Mouse (Mus musculus) heart, postnatal 25 days (tissue): Measurements from ENCODE around the gene Siglecg. TPM values are rescaled to one million over a fixed set of nuclear protein-coding genes. Genes with fewer than 3 reads are reported as not detected.

Experiments used
- microRNA-seq: library from miRNA; unstranded; fragments of <30 nt; microRNA quantifications from one replicate; pipeline ENCODE4 v1.2.0, GENCODE M21; 2022
- total RNA-seq, 2 experiments: library from RNA; stranded (reverse); gene quantifications; 2 replicates each; pipeline ENCODE4 v1.2.3; 2021

The Siglecg gene
- total RNA-seq, 2 experiments from 2014 or later, result 0.13 to 0.14 TPM

Small RNA genes lying within 50 kb of the gene (microRNA-seq; reads per million reads assigned to microRNA genes)
- 5.6 reads per million, percentile 16 among the genes with 10 or more reads in this experiment for gene Mir7051

Other genes with a start within 250 kb of the Siglecg start
- gene Zfp715, start 94.9 kb upstream of the Siglecg start, total RNA-seq, result 10 to 100 TPM; 17.3 to 18.4 TPM
- not detected for gene Siglecf, start 56.9 kb upstream of the Siglecg start, total RNA-seq
- not detected for gene Lim2, start 19.5 kb downstream of the Siglecg start, total RNA-seq
- not detected for gene Nkg7, start 28.9 kb downstream of the Siglecg start, total RNA-seq
- gene Cldnd2, start 32.6 kb downstream of the Siglecg start, total RNA-seq, result not detected
- gene Etfb, start 35.9 kb downstream of the Siglecg start, total RNA-seq, result 1,000 to 10,000 TPM; 1,293 to 1,340 TPM
- gene Gm45233, start 35.9 kb downstream of the Siglecg start, total RNA-seq, result under 1 TPM; 0.39 to 0.61 TPM
- 1 to 10 TPM in 1 of 2 experiments, under 1 TPM in 1; 0.81 to 1.8 TPM for gene Vsig10l, start 54.9 kb downstream of the Siglecg start, total RNA-seq
- gene Iglon5, start 81.9 kb downstream of the Siglecg start, total RNA-seq, result under 1 TPM; 0.13 to 0.22 TPM
- gene 4931406B18Rik, start 97.7 kb downstream of the Siglecg start, total RNA-seq, result not detected
- gene Cd33, start 136.2 kb downstream of the Siglecg start, total RNA-seq, result 1 to 10 TPM; 3.2 to 3.4 TPM
- 1 to 10 TPM in 1 of 2 experiments, under 1 TPM in 1; 0.70 to 1.1 TPM for gene Zfp658, start 154.1 kb downstream of the Siglecg start, total RNA-seq
- gene Zfp719, start 171.4 kb downstream of the Siglecg start, total RNA-seq, result 1 to 10 TPM; 7.4 to 7.7 TPM
- gene Zfp819, start 199.0 kb downstream of the Siglecg start, total RNA-seq, result not detected
- gene Ceacam18, start 226.5 kb downstream of the Siglecg start, total RNA-seq, result not detected